Mouse (Mus musculus): ENCODE measurements around the gene Zscan4-ps2.
"Not testable (repeated sequence)": the region's sequence is repeated elsewhere in the genome, so short reads cannot be mapped to it uniquely, and the experiment has no call there.

Zscan4-ps2 gene

DNA sequence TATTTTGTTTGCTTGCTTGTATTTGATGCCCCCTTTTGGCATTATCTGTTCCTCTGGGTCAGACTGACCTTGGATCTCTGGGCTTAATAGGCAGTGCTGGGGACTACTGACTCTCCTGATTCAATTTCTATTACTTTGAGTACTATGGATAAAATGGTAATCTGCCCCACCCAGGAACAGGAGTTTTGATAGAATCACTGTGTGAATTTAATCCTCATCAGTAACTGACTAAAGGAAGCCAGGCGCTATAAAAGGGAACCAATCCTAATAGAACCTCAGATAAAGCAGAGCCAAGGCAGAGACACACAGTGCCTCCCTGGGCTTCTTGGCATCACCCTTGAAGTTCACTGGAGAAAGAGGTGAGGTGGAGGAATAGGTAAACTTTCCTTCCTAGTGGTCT lies at the start of gene Zscan4-ps2:
Gene Zscan4-ps2, plus strand, starts transcription at position 301 of the 400 bp plus-strand sequence.
- not testable (repeated sequence) for DNase-seq (ENCODE audit: inconsistent ontology term)

All from Muller cell, postnatal 12 days (primary cell).